Mouse (Mus musculus): Measurements from ENCODE around the gene Ramp3. TPM values are rescaled to one million over a fixed set of nuclear protein-coding genes. Genes with fewer than 3 reads are reported as not detected.

Gene Ramp3
- polyA plus RNA-seq (2012; rRNA removed) = 10.3 and 11.3 TPM in 2 replicates
- polyA plus RNA-seq (2014; fragmentation: Nextera tagmentation; extraction: Ambion mirVana) = 4.5 and 6.7 TPM in 2 replicates

DNA sequence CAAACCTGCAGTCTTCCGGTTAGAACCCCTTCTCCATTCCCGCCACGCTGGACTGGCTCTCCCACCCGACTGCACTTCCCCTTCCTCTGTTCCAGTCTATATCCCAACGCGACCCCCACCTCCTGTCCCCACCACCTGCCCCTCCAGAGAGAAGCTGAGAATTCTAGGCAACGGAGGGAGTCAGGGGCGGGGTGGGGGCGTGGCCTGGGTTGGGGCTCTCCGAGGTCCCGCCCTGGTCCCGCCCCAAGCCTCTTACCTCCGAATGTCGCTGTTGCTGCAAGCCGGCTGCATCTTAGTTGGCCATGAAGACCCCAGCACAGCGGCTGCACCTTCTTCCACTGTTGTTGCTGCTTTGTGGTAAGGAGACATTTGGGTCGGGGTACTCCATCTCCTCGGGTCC is at the start of gene Ramp3:
TSS of gene Ramp3 (plus strand) at position 251 of the 400 bp plus-strand sequence.
- H3K4me2 ChIP-seq (replicated peaks; ENCODE audit: low read depth, low read length, severe bottlenecking) = peak within 1 kb of the TSS; percentile 70

DNA sequence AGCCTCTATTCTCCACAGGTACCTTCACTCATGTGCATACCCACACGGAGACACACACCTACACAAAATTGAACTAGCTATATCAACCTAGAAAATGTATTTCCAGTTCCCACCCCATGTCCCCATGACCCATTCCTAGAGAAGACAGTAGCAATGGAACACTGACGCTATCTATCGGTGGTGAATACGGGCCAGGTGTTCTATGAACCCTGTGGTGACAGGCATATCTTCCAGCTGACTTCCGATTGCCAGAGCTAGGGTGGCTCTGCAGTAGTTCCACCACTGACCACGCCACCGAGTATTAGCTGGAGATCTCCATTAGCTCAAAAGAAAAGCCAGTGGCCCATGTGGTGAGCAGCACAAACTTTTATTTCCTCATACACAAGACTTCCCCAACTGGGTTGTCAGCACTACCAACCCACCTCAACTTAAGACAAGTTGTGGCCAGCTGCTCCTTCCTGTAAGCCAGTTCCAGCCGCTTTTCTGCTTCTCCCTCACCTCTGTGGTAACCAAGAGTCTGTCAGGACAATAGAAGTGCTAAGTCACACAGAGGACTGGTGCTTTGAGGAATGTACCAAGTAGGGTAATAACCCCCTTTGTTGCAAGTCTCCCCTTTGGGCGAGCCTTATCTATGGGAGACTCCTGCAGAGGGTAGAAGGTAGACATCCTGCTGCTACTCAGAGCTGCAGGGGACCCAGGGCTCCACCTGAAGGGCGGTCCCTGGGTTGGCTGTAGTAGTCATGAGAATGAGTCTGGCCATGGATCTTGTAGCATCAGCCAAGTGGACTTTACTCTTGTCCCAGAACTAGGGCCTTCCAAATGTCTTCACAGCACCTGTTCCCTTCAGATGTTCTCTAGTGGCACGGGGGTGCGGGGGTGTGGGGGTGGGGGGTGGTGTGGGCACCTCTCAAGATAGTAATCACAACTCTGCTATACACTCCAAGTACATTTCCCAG is 42.8 kb upstream of the Ramp3 start:
- Histone ChIP-seq H3K27me3 (ENCODE audit: control insufficient read depth, insufficient read depth, low read length) (no peaks in the 10 kb centered on the region), H3K4me3 (replicated peaks; ENCODE audit: low read length) (no peak overlapping the region), H3K9me3 (ENCODE audit: control insufficient read depth, low read length) (no peaks in the 10 kb centered on the region), H3K9ac (ENCODE audit: low read depth, low read length, severe bottlenecking) (no peak overlapping the region), H3K4me2 (replicated peaks; ENCODE audit: low read depth, low read length, severe bottlenecking) (no peak overlapping the region), H3K36me3 (ENCODE audit: control insufficient read depth, insufficient read depth, low read length) (peaks cover 88% of the 10 kb centered on the region), H3K27ac (replicated peaks; ENCODE audit: low read depth, low read length) (no peak overlapping the region), H3K4me1 (ENCODE audit: control insufficient read depth, insufficient read depth, low read length) (no peaks in the 10 kb centered on the region)
- ATAC-seq (ENCODE audit: low FRiP score, low read depth) (no peak), DNase-seq (ENCODE audit: low spot score) (no peak)
- TF ChIP-seq POLR2A (IDR thresholded peaks at IDR 0.05; ENCODE audit: borderline replicate concordance, extremely low read depth, insufficient read depth, insufficient read length) = no peak
- WGBS = 91% methylated on average over 12 of the region's 12 CpGs

More for the DNA sequence above, at the start of gene Ramp3:
- Histone ChIP-seq H3K9ac (ENCODE audit: low read depth, low read length, severe bottlenecking) (peak within 1 kb of the TSS; percentile 45), H3K27me3 (ENCODE audit: control insufficient read depth, insufficient read depth, low read length) (no peaks in the 10 kb centered on the region), H3K4me1 (ENCODE audit: control insufficient read depth, insufficient read depth, low read length) (no peaks in the 10 kb centered on the region), H3K27ac (replicated peaks; ENCODE audit: low read depth, low read length) (no peak within 1 kb of the TSS), H3K4me3 (replicated peaks; ENCODE audit: low read length) (peak within 1 kb of the TSS; percentile 33), H3K9me3 (ENCODE audit: control insufficient read depth, low read length) (no peaks in the 10 kb centered on the region), H3K36me3 (ENCODE audit: control insufficient read depth, insufficient read depth, low read length) (no peaks in the 10 kb centered on the region)
- no peak for TF ChIP-seq POLR2A (IDR thresholded peaks at IDR 0.05; ENCODE audit: borderline replicate concordance, extremely low read depth, insufficient read depth, insufficient read length)
- ATAC-seq (ENCODE audit: low FRiP score, low read depth) (peak; percentile 82), DNase-seq (ENCODE audit: low spot score) (peak; percentile 74)
- WGBS = under 1% methylated on average over 18 of the region's 18 CpGs

DNA sequence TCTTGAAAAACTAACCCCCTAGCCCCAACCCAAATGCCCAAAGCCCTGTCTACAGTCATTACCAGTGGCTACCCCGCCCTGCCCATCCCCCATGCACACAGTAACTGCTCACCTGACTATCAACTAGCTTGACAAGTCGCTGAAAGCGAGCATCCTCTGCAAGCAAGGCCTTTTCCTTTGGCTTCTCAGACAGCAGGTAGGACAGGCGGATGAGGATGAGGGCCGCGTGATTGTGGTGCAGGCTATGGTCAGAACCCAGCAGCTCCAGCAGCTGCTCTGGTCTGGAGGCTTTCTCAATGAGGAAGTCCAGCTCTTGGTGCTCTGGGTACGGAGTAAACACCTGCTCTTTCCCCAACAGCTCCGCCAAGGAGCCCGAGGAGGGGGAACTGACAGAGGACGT is 34.6 kb upstream of the Ramp3 start:
- ATAC-seq (ENCODE audit: low FRiP score, low read depth) = no peak
- Histone ChIP-seq H3K4me1 (ENCODE audit: control insufficient read depth, insufficient read depth, low read length) (peaks cover 13% of the 10 kb centered on the region), H3K27ac (replicated peaks; ENCODE audit: low read depth, low read length) (no peak overlapping the region), H3K9ac (ENCODE audit: low read depth, low read length, severe bottlenecking) (peak overlapping the region; percentile 12; the same call in 1 of the 2 replicates), H3K4me2 (replicated peaks; ENCODE audit: low read depth, low read length, severe bottlenecking) (no peak overlapping the region), H3K9me3 (ENCODE audit: control insufficient read depth, low read length) (no peaks in the 10 kb centered on the region), H3K36me3 (ENCODE audit: control insufficient read depth, insufficient read depth, low read length) (peaks cover 59% of the 10 kb centered on the region), H3K4me3 (replicated peaks; ENCODE audit: low read length) (no peak overlapping the region), H3K27me3 (ENCODE audit: control insufficient read depth, insufficient read depth, low read length) (no peaks in the 10 kb centered on the region)
- TF ChIP-seq POLR2A (IDR thresholded peaks at IDR 0.05; ENCODE audit: borderline replicate concordance, extremely low read depth, insufficient read depth, insufficient read length) = no peak
- 94% methylated on average over 10 of the region's 10 CpGs for WGBS
- no peak for DNase-seq (ENCODE audit: low spot score)

DNA sequence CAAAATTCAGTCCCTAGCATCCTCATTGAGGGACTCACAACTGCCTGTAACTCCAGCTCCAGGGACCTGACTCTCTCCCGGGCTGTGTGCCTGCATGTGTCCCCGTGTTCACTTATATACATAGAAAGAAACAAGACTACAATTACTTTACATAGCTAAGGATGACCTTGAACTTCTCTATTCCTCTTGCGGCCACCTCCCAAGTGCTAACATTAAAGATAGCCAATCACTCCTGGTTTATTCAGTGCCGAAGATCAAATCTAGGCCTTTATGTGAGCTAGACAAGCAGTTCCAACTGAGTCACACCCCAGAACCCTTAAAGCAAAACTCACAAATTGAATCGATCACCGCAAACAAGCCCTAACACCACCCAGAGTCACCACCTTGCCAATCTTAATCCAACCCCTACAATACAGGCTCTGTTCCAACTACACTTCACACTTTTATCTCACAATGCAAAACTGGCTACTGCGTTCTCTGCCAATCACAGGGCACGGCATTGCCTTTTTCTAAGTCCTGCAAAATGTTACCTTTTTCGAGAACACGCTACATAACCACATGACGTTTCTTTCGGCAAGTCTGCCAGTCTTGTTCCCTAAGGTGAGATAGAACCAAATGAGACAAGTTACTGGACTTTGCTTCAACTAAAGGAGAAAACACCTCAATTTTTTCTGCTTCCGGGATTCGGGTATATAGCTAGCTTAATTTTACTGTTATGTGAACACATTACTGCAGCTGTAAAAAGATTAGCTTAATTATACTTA is 33.5 kb upstream of the Ramp3 start:
- Histone ChIP-seq H3K4me3 (replicated peaks; ENCODE audit: low read length) (peak overlapping the region; percentile 66), H3K9ac (ENCODE audit: low read depth, low read length, severe bottlenecking) (peak overlapping the region; percentile 70; the same call in 1 of the 2 replicates), H3K4me1 (ENCODE audit: control insufficient read depth, insufficient read depth, low read length) (peaks cover 13% of the 10 kb centered on the region), H3K36me3 (ENCODE audit: control insufficient read depth, insufficient read depth, low read length) (peaks cover 48% of the 10 kb centered on the region), H3K4me2 (replicated peaks; ENCODE audit: low read depth, low read length, severe bottlenecking) (peak overlapping the region; percentile 78), H3K27me3 (ENCODE audit: control insufficient read depth, insufficient read depth, low read length) (no peaks in the 10 kb centered on the region), H3K27ac (replicated peaks; ENCODE audit: low read depth, low read length) (no peak overlapping the region), H3K9me3 (ENCODE audit: control insufficient read depth, low read length) (no peaks in the 10 kb centered on the region)
- 68% methylated on average over 14 of the region's 14 CpGs for WGBS
- DNase-seq (ENCODE audit: low spot score) (no peak), ATAC-seq (ENCODE audit: low FRiP score, low read depth) (no peak)
- TF ChIP-seq POLR2A (IDR thresholded peaks at IDR 0.05; ENCODE audit: borderline replicate concordance, extremely low read depth, insufficient read depth, insufficient read length) = no peak
